Mouse (Mus musculus) myocyte (in vitro differentiated cells): ENCODE measurements around the gene Kcnk2. TPM values are rescaled to one million over a fixed set of nuclear protein-coding genes. Genes with fewer than 3 reads are reported as not detected.
A peak's percentile ranks its signal among the peaks of the same experiment; 100 is the strongest.

ENCODE experiments used
- H3K27me3 ChIP-seq: one replicate; pipeline ENCODE4 v1.6.1; 2011; ENCODE audit not compliant: control insufficient read depth, insufficient read depth, insufficient read length
- H3K36me3 ChIP-seq: one replicate; pipeline ENCODE4 v1.6.1; 2011; ENCODE audit not compliant: control insufficient read depth, insufficient read depth
- H3K4me2 ChIP-seq: one replicate; pipeline ENCODE4 v1.6.1; 2011; ENCODE audit warnings: low read depth, control low read depth
- H3K4me3 ChIP-seq: one replicate; pipeline ENCODE4 v1.5.1; 2011; ENCODE audit warnings: mild to moderate bottlenecking, control low read depth, moderate library complexity
- H3K79me2 ChIP-seq: one replicate; pipeline ENCODE4 v1.6.1; 2011; ENCODE audit not compliant: control insufficient read depth, insufficient read depth
- H3ac ChIP-seq: one replicate; pipeline ENCODE4 v1.6.1; 2011; ENCODE audit not compliant: control insufficient read depth, insufficient read length
- CEBPB ChIP-seq: IDR thresholded peaks from 2 replicates; pipeline ENCODE4 v1.6.1; 2011; ENCODE audit warnings: mild to moderate bottlenecking, moderate library complexity; ENCODE audit not compliant: poor library complexity, insufficient read depth, severe bottlenecking
- E2F4 ChIP-seq: IDR thresholded peaks from one replicate; pipeline ENCODE4 v1.6.1; 2011; ENCODE audit warnings: mild to moderate bottlenecking, control low read depth, moderate library complexity; ENCODE audit not compliant: insufficient read depth
- MAX ChIP-seq: IDR thresholded peaks from one replicate; pipeline ENCODE4 v1.6.1; 2011; ENCODE audit warnings: low read depth, mild to moderate bottlenecking, control low read depth
- MYOD1 ChIP-seq, 3 experiments: IDR thresholded peaks; one replicate each; pipeline ENCODE4 v1.6.1; 2011; ENCODE audit warnings: control low read depth in 2 of 3, low read depth in 2 of 3, mild to moderate bottlenecking in 2 of 3, moderate library complexity in 1 of 3; ENCODE audit not compliant: insufficient read length in 2 of 3, control insufficient read depth in 1 of 3
- MYOG ChIP-seq, 3 experiments: IDR thresholded peaks; one replicate each; pipeline ENCODE4 v1.6.1; 2011; ENCODE audit warnings: control low read depth in 2 of 3, low read depth in 2 of 3, mild to moderate bottlenecking in 2 of 3; ENCODE audit not compliant: insufficient read length in 2 of 3, control insufficient read depth in 1 of 3, insufficient read depth in 1 of 3
- POLR2A ChIP-seq: IDR thresholded peaks from one replicate; pipeline ENCODE4 v1.6.1; 2011; ENCODE audit warnings: low read depth, mild to moderate bottlenecking, control low read depth, moderate library complexity; ENCODE audit not compliant: insufficient read length
- POLR2AphosphoS2 ChIP-seq: IDR thresholded peaks from one replicate; pipeline ENCODE4 v1.6.1; 2011; ENCODE audit warnings: low read depth, control low read depth; ENCODE audit not compliant: insufficient read length
- REST ChIP-seq: IDR thresholded peaks from one replicate; pipeline ENCODE4 v1.6.1; 2011; ENCODE audit warnings: mild to moderate bottlenecking, control low read depth, moderate library complexity; ENCODE audit not compliant: insufficient read depth, insufficient read length
- SRF ChIP-seq: IDR thresholded peaks from one replicate; pipeline ENCODE4 v1.6.1; 2011; ENCODE audit warnings: low read depth; ENCODE audit not compliant: control insufficient read depth, insufficient read length
- TCF12 ChIP-seq: IDR thresholded peaks from one replicate; pipeline ENCODE4 v1.6.1; 2011; ENCODE audit warnings: mild to moderate bottlenecking, control low read depth; ENCODE audit not compliant: poor library complexity, insufficient read depth, severe bottlenecking
- TCF3 ChIP-seq: IDR thresholded peaks from one replicate; pipeline ENCODE4 v1.6.1; 2011; ENCODE audit warnings: low read depth, control low read depth; ENCODE audit not compliant: insufficient read length
- USF1 ChIP-seq: IDR thresholded peaks from one replicate; pipeline ENCODE4 v1.6.1; 2011; ENCODE audit warnings: low read depth, mild to moderate bottlenecking, control low read depth, moderate library complexity
- polyA plus RNA-seq: library from polyadenylated mRNA; unstranded; fragments of >200 nt; fragmentation: generic; extraction: Trizol; gene quantifications from one replicate; pipeline ENCODE4 v1.2.1, GENCODE M21; 2012; ENCODE audit warnings: missing spikeins

Gene Kcnk2
- polyA plus RNA-seq, 1 experiment, result 4.7 TPM

DNA sequence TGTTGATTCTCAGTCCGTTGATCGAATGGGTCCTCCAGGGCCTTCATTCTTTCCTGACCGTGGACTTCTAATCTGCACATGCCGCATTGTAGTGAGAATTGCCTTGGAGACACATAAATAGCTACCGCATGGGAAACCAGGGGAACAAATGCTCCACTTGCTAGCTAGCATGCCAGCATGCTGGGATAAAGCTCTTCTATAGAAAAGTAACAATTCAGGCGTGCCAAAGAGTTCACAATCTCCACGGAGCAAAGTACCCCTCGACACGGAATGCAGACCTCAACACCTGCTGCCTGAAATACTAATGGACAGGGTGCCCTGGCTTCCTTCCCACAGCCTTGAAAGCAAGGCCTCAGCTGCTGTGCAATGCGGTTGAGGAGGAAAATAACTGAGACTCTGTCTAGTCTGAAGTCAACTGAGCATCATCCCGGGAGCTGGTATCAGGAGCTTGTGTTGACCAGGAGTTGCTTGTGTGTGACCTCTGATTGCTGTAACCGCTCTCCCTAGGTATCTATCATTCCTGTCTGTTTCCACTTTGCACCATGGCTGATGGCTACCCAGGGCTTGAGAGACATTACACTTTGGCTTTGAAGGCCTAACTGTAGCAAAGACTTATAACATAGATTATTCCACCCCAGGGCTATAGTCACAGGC lies 214.2 kb downstream of the Kcnk2 start:
- Histone ChIP-seq H3K27me3 (no peaks in the 10 kb centered on the region), H3K4me2 (no peak overlapping the region), H3ac (no peak overlapping the region), H3K4me3 (no peak overlapping the region), H3K79me2 (no peaks in the 10 kb centered on the region), H3K36me3 (no peaks in the 10 kb centered on the region)
- TF ChIP-seq SRF (no peak), POLR2A (no peak), CEBPB (no peak), MYOD1 (IDR thresholded peaks at IDR 0.05; ENCODE audit: control insufficient read depth in 1 of 3, insufficient read length in 2 of 3, low read depth in 2 of 3) (peak in 2 of 3 experiments; percentile 73 to 77), MAX (no peak), MYOG (IDR thresholded peaks at IDR 0.05; ENCODE audit: control insufficient read depth in 1 of 3, insufficient read depth in 1 of 3, insufficient read length in 2 of 3, low read depth in 2 of 3) (peak in 2 of 3 experiments; percentile 4 to 81), TCF3 (no peak), TCF12 (no peak), E2F4 (no peak), REST (no peak), POLR2AphosphoS2 (no peak), USF1 (no peak)

GRCm38 (mm10) chr1:189185206-189185750 lies 216.8 kb downstream of the Kcnk2 start:
- Histone ChIP-seq H3K36me3 (no peaks in the 10 kb centered on the region), H3K4me2 (no peak overlapping the region), H3ac (no peak overlapping the region), H3K27me3 (no peaks in the 10 kb centered on the region), H3K79me2 (no peaks in the 10 kb centered on the region), H3K4me3 (no peak overlapping the region)
- TF ChIP-seq SRF, result no peak
- no peak for TF ChIP-seq USF1
- TF ChIP-seq TCF3, result no peak
- TF ChIP-seq MYOG (IDR thresholded peaks at IDR 0.05; ENCODE audit: control insufficient read depth in 1 of 3, insufficient read depth in 1 of 3, insufficient read length in 2 of 3, low read depth in 2 of 3), result no peak
- no peak for TF ChIP-seq POLR2AphosphoS2
- no peak for TF ChIP-seq E2F4
- no peak for TF ChIP-seq TCF12
- no peak for TF ChIP-seq REST
- TF ChIP-seq CEBPB, result no peak
- TF ChIP-seq MYOD1 (IDR thresholded peaks at IDR 0.05; ENCODE audit: control insufficient read depth in 1 of 3, insufficient read length in 2 of 3, low read depth in 2 of 3), result no peak
- no peak for TF ChIP-seq POLR2A
- no peak for TF ChIP-seq MAX

- TF ChIP-seq TCF12 (no peak), E2F4 (no peak), REST (no peak), MYOG (IDR thresholded peaks at IDR 0.05; ENCODE audit: control insufficient read depth in 1 of 3, insufficient read depth in 1 of 3, insufficient read length in 2 of 3, low read depth in 2 of 3) (no peak), CEBPB (no peak), USF1 (no peak), POLR2AphosphoS2 (no peak), SRF (no peak), MYOD1 (IDR thresholded peaks at IDR 0.05; ENCODE audit: control insufficient read depth in 1 of 3, insufficient read length in 2 of 3, low read depth in 2 of 3) (no peak), MAX (no peak), POLR2A (no peak), TCF3 (no peak)
- H3ac ChIP-seq, result no peak overlapping the region
- no peaks in the 10 kb centered on the region for H3K79me2 ChIP-seq
- no peaks in the 10 kb centered on the region for H3K27me3 ChIP-seq
- no peaks in the 10 kb centered on the region for H3K36me3 ChIP-seq
- no peak overlapping the region for H3K4me3 ChIP-seq
- no peak overlapping the region for H3K4me2 ChIP-seq
These were observed 224.3 kb downstream of the Kcnk2 start for GRCm38 (mm10) chr1:189177746-189178145.

GRCm38 (mm10) chr1:189173479-189173878 lies 228.6 kb downstream of the Kcnk2 start:
- no peaks in the 10 kb centered on the region for H3K27me3 ChIP-seq
- no peaks in the 10 kb centered on the region for H3K36me3 ChIP-seq
- H3K79me2 ChIP-seq, result no peaks in the 10 kb centered on the region
- TF ChIP-seq SRF (no peak), CEBPB (no peak), MYOD1 (IDR thresholded peaks at IDR 0.05; ENCODE audit: control insufficient read depth in 1 of 3, insufficient read length in 2 of 3, low read depth in 2 of 3) (no peak), E2F4 (no peak), USF1 (no peak), POLR2AphosphoS2 (no peak), TCF3 (no peak), MAX (no peak), REST (no peak), TCF12 (no peak)
- H3K4me2 ChIP-seq, result no peak overlapping the region
- no peak overlapping the region for H3ac ChIP-seq
- H3K4me3 ChIP-seq, result no peak overlapping the region
